Mouse (Mus musculus) small intestine, adult 2 months (tissue): ENCODE results near the gene Kmt2a. TPM values are rescaled to one million over a fixed set of nuclear protein-coding genes. Genes with fewer than 3 reads are reported as not detected.
A peak's percentile ranks its signal among the peaks of the same experiment; 100 is the strongest.

Experiments
- H3K27ac ChIP-seq: fragments of 200-500 bp; 2 replicates; pipeline ENCODE4 v1.5.1; 2012; ENCODE audit warnings: low read depth, low read length, control low read depth, inconsistent platforms; ENCODE audit not compliant: insufficient read depth
- H3K27me3 ChIP-seq: fragments of 200-500 bp; 2 replicates; pipeline ENCODE4 v1.6.1; 2012; ENCODE audit warnings: mild to moderate bottlenecking, moderate library complexity, low read length, inconsistent platforms; ENCODE audit not compliant: control insufficient read depth, insufficient read depth
- H3K36me3 ChIP-seq: fragments of 200-500 bp; 2 replicates; pipeline ENCODE4 v1.6.1; 2012; ENCODE audit warnings: mild to moderate bottlenecking, low read length, control low read depth, inconsistent platforms; ENCODE audit not compliant: control insufficient read depth, insufficient read depth
- H3K4me1 ChIP-seq: fragments of 200-500 bp; 2 replicates; pipeline ENCODE4 v1.6.1; 2012; ENCODE audit warnings: low read length, inconsistent platforms, mixed read lengths; ENCODE audit not compliant: control insufficient read depth, insufficient read depth, insufficient read length
- H3K4me3 ChIP-seq: fragments of 200-500 bp; 2 replicates; pipeline ENCODE4 v1.5.1; 2012; ENCODE audit warnings: low read depth, mild to moderate bottlenecking, control low read depth, inconsistent platforms, low read length, moderate library complexity
- CTCF ChIP-seq: fragments of 200-500 bp; IDR thresholded peaks from 2 replicates; pipeline ENCODE4 v1.5.1; 2012; ENCODE audit warnings: low read depth, mild to moderate bottlenecking, control low read depth, inconsistent platforms, low read length, moderate library complexity, mixed read lengths; ENCODE audit not compliant: insufficient replicate concordance, insufficient read length; ENCODE audit errors: extremely low read depth
- POLR2A ChIP-seq: fragments of 200-500 bp; IDR thresholded peaks from 2 replicates; pipeline ENCODE4 v1.6.1; 2012; ENCODE audit warnings: low read depth, mild to moderate bottlenecking, control low read depth, inconsistent platforms, low read length, moderate library complexity
- WGBS: fragments of 180-500 bp; shearing (Covaris S2); methylation state at CpG from one replicate; pipeline ENCODE4 v1.1.7; 2018; 5-methylcytosine and 5-hydroxymethylcytosine counted together
- polyA plus RNA-seq: library from polyadenylated mRNA; depleted of rRNA; stranded (reverse); fragments of >200 nt; gene quantifications from 2 replicates; pipeline ENCODE4 v1.2.3, GENCODE M21; 2012

Gene Kmt2a
- polyA plus RNA-seq, 1 experiment, result 12.2 TPM

GRCm38 (mm10) chr9:44855153-44855552 is 25.9 kb downstream of the Kmt2a start:
- peaks cover 8% of the 10 kb centered on the region for H3K36me3 ChIP-seq
- no peak for TF ChIP-seq CTCF
- no peak for TF ChIP-seq POLR2A
- H3K27me3 ChIP-seq, result no peaks in the 10 kb centered on the region
- no peak overlapping the region for H3K4me3 ChIP-seq
- 75% methylated on average over 6 of the region's 6 CpGs for WGBS
- no peak overlapping the region for H3K27ac ChIP-seq
- H3K4me1 ChIP-seq, result no peaks in the 10 kb centered on the region

DNA sequence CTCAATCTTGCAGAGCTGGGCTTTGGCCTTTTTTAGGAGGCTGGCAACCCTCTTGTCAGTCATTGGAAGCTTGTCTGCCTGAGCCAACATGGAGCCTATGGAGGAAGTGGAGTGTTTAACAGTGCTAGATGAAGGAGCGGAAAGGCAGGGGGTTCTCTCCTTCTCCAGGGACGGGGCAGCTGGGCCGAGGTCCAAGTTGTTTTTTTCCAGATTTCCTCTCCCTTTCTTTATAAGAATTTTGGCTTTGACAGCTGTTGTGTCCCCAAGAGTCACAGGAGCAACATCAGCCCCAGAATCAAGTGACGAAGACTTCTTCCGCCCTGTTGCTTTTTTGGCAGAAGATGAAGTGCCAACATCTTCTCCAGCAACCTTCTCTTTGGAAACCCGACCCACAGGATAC is 33.6 kb downstream of the Kmt2a start:
- H3K4me1 ChIP-seq, result no peaks in the 10 kb centered on the region
- H3K27me3 ChIP-seq, result no peaks in the 10 kb centered on the region
- no peak overlapping the region for H3K4me3 ChIP-seq
- peaks cover 70% of the 10 kb centered on the region for H3K36me3 ChIP-seq
- TF ChIP-seq POLR2A, result no peak
- TF ChIP-seq CTCF, result no peak
- H3K27ac ChIP-seq, result no peak overlapping the region
- 87% methylated on average over 6 of the region's 6 CpGs for WGBS

- WGBS, result 73% methylated on average over 10 of the region's 10 CpGs
- TF ChIP-seq POLR2A (no peak), CTCF (peak; percentile 49; the same call in 1 of the 2 replicates)
- no peaks in the 10 kb centered on the region for H3K4me1 ChIP-seq
- H3K27me3 ChIP-seq, result no peaks in the 10 kb centered on the region
- peaks cover 54% of the 10 kb centered on the region for H3K36me3 ChIP-seq
- H3K27ac ChIP-seq, result no peak overlapping the region
- H3K4me3 ChIP-seq, result no peak overlapping the region
These were observed 39.9 kb downstream of the Kmt2a start for GRCm38 (mm10) chr9:44841241-44841640.

- TF ChIP-seq POLR2A (no peak), CTCF (peak; percentile 72; the same call in 1 of the 2 replicates)
- H3K36me3 ChIP-seq, result peaks cover 57% of the 10 kb centered on the region
- no peak overlapping the region for H3K4me3 ChIP-seq
- H3K4me1 ChIP-seq, result no peaks in the 10 kb centered on the region
- H3K27me3 ChIP-seq, result no peaks in the 10 kb centered on the region
- no peak overlapping the region for H3K27ac ChIP-seq
- 42% methylated on average over 7 of the region's 7 CpGs for WGBS
These were observed 44.7 kb downstream of the Kmt2a start for GRCm38 (mm10) chr9:44836439-44836838.

- Histone ChIP-seq H3K36me3 (peaks cover 71% of the 10 kb centered on the region), H3K27ac (no peak overlapping the region), H3K4me1 (no peaks in the 10 kb centered on the region), H3K4me3 (no peak overlapping the region), H3K27me3 (no peaks in the 10 kb centered on the region)
- 60% methylated on average over 4 of the region's 4 CpGs for WGBS
- no peak for TF ChIP-seq CTCF
These were observed 48.7 kb downstream of the Kmt2a start for GRCm38 (mm10) chr9:44832356-44832755.

GRCm38 (mm10) chr9:44830506-44830905 is 50.6 kb downstream of the Kmt2a start:
- Histone ChIP-seq H3K4me3 (no peak overlapping the region), H3K36me3 (peaks cover 77% of the 10 kb centered on the region), H3K27me3 (no peaks in the 10 kb centered on the region), H3K4me1 (no peaks in the 10 kb centered on the region), H3K27ac (no peak overlapping the region)
- TF ChIP-seq POLR2A (no peak), CTCF (no peak)
- WGBS, result 72% methylated on average over 2 of the region's 2 CpGs

- Histone ChIP-seq H3K27me3 (no peaks in the 10 kb centered on the region), H3K36me3 (peaks cover 78% of the 10 kb centered on the region), H3K4me1 (no peaks in the 10 kb centered on the region), H3K4me3 (no peak overlapping the region), H3K27ac (no peak overlapping the region)
- WGBS, result 96% methylated on average over 11 of the region's 11 CpGs
- no peak for TF ChIP-seq POLR2A
- no peak for TF ChIP-seq CTCF
These were observed 52.2 kb downstream of the Kmt2a start for GRCm38 (mm10) chr9:44828944-44829343.

DNA sequence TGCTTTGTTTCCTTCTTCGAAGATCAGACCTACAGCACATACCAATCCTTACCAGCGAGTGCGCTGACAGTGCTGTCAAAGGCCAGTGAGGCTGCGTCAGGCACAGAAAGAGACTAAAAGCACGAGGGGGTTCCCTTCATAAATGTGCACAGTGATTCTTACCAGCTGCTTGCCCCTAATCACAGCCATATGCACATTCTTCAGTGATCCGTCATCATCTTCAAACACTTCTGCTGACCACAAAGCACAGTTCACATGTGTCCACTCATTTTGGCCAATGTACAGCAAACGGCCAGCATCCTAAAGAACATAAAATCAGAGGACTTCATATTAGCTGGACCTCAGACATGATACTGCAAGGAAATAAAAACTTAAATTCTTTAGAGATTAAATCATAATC is 54.4 kb downstream of the Kmt2a start:
- Histone ChIP-seq H3K36me3 (peaks cover 78% of the 10 kb centered on the region), H3K4me1 (no peaks in the 10 kb centered on the region), H3K27ac (no peak overlapping the region), H3K27me3 (no peaks in the 10 kb centered on the region), H3K4me3 (no peak overlapping the region)
- TF ChIP-seq CTCF (no peak), POLR2A (no peak)
- WGBS, result 89% methylated on average over 7 of the region's 7 CpGs
